Mouse (Mus musculus): ENCODE measurements at regions not wholly inside any gene's neighbourhood (a gene's known extent, or its start where the extent isn't known, plus 50 kb on each side); places are given as distances from the start of the nearest gene placed in this dataset.

DNA sequence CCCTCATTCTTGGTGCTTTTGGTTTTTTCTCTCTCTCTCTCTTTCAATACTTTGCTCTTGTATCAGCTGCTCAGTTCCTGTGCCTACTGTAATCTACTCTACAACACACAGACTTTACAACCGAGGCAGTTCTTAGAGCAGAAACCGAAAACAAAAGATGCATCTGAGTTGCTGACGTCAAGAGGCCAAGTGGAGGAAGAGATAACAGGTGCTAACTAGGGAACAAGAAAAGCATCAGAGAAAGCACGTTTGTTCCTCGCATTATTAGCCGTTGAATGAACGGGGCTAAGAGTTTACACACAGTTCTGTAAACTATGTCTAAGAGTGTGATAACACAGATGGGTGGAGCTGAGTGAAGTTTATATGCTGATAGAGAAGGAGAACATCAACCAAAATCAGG, 63.9 kb downstream of the Tmem100 start:
- TF ChIP-seq CTCF (IDR thresholded peaks at IDR 0.05; ENCODE audit: low read depth), result no peak
- TF ChIP-seq EP300 (IDR thresholded peaks at IDR 0.05; ENCODE audit: low read depth), result no peak

All from heart, postnatal 0 days (tissue).